Mouse (Mus musculus): ENCODE data around the gene Dnah7b. TPM values are rescaled to one million over a fixed set of nuclear protein-coding genes. Genes with fewer than 3 reads are reported as not detected.

The Dnah7b gene
- polyA plus RNA-seq (2012): not detected in 2 replicates

GRCm38 (mm10) chr1:46066015-46066414, at the start of gene Dnah7b:
Gene Dnah7b (plus strand): TSS chr1:46066315.

Other genes with a start within 250 kb of the Dnah7b start
- gene Gm5269, start 176.0 kb upstream of the Dnah7b start, polyA plus RNA-seq (2012): not detected in 2 replicates
- 2.8 and 5.9 TPM in 2 replicates for gene Slc40a1, start 139.8 kb upstream of the Dnah7b start, polyA plus RNA-seq (2012)

Measured in megakaryocyte-erythroid progenitor cell, adult 5 weeks (primary cell).